Mouse (Mus musculus) bone marrow, adult 2 months (tissue): ENCODE results near the gene Etv6.

ENCODE experiments used
- CTCF ChIP-seq: fragments of 200-500 bp; IDR thresholded peaks from 2 replicates; pipeline ENCODE4 v1.5.1; 2011; ENCODE audit warnings: low read length, control low read depth; ENCODE audit not compliant: control insufficient read depth, insufficient read depth
- POLR2A ChIP-seq: fragments of 200-500 bp; IDR thresholded peaks from 2 replicates; pipeline ENCODE4 v1.6.1; 2011; ENCODE audit warnings: low read depth, mild to moderate bottlenecking, control low read depth, low read length, borderline replicate concordance; ENCODE audit not compliant: control insufficient read depth

DNA sequence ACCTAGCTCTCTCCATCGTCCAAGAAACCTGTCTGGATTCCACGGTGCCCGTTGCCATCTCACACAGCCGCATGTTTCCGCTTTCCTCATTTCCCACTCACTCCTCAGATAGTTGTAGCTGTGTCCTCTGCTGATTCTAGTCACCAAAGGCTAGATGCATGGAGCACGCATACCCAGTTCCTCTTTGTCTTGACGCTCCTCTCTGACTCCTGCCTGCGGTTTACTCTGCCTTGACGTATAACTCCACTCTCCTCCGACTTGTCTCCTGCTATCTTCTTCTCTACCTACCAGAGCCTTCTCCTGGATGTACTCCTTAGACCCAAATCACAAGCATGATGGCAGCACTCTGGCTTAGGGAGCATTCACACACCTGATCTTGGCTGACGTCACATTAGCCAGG, 169.7 kb downstream of the Etv6 start:
- TF ChIP-seq CTCF (no peak), POLR2A (no peak)
